Mouse (Mus musculus) stomach, postnatal 0 days (tissue): ENCODE results near the gene Ift122. TPM values are rescaled to one million over a fixed set of nuclear protein-coding genes. Genes with fewer than 3 reads are reported as not detected.

Experiments
- ATAC-seq: fragments of 200-750 bp; cut with Nextera tagmentation; 2 replicates; pipeline ENCODE4 v1.8.0; 2017; ENCODE audit not compliant: low FRiP score, low TSS enrichment
- DNase-seq: peaks from one replicate; pipeline ENCODE4 v3.0.0-alpha.2; 2016; ENCODE audit warnings: low spot score
- H3K27ac ChIP-seq: fragments of 300-500 bp; sonication (generic); replicated peaks from 2 replicates; pipeline ENCODE4 v1.5.1; 2014; ENCODE audit warnings: mild to moderate bottlenecking, control low read depth
- H3K27me3 ChIP-seq: fragments of 300-500 bp; sonication (generic); 2 replicates; pipeline ENCODE4 v1.6.1; 2014; ENCODE audit warnings: low read length; ENCODE audit not compliant: control insufficient read depth, insufficient read depth
- H3K36me3 ChIP-seq: fragments of 300-500 bp; sonication (generic); 2 replicates; pipeline ENCODE4 v1.6.1; 2014; ENCODE audit warnings: low read length, mixed read lengths; ENCODE audit not compliant: control insufficient read depth, insufficient read depth
- H3K4me1 ChIP-seq: fragments of 300-500 bp; sonication (generic); replicated peaks from 2 replicates; pipeline ENCODE4 v1.6.1; 2014; ENCODE audit warnings: antibody characterized with exemption; ENCODE audit not compliant: control insufficient read depth, insufficient read depth
- H3K4me2 ChIP-seq: fragments of 300-500 bp; sonication (generic); replicated peaks from 2 replicates; pipeline ENCODE4 v1.6.1; 2014; ENCODE audit warnings: low read depth, mild to moderate bottlenecking, control low read depth, moderate library complexity
- H3K4me3 ChIP-seq: fragments of 300-500 bp; sonication (generic); 2 replicates; pipeline ENCODE4 v1.5.1; 2014; ENCODE audit warnings: low read depth, low read length, control low read depth
- H3K9ac ChIP-seq: fragments of 300-500 bp; sonication (generic); 2 replicates; pipeline ENCODE4 v1.6.1; 2014; ENCODE audit warnings: mild to moderate bottlenecking, low read length, control low read depth, mixed read lengths
- H3K9me3 ChIP-seq: fragments of 300-500 bp; sonication (generic); 2 replicates; pipeline ENCODE4 v1.6.1; 2016; ENCODE audit warnings: low read length; ENCODE audit not compliant: control insufficient read depth
- CTCF ChIP-seq: IDR thresholded peaks from 2 replicates; pipeline ENCODE4 v1.5.1; 2016; ENCODE audit warnings: antibody characterized with exemption, low read depth, mild to moderate bottlenecking, moderate library complexity
- EP300 ChIP-seq: optimal IDR thresholded peaks from 2 replicates; pipeline ENCODE3; 2016; ENCODE audit warnings: antibody characterized with exemption
- WGBS: fragments of 180-500 bp; shearing (Covaris S2); extraction: QIAGEN DNeasy Blood & Tissue Kit; methylation state at CpG from one replicate; pipeline ENCODE4 v1.1.7; 2014; 5-methylcytosine and 5-hydroxymethylcytosine counted together
- polyA plus RNA-seq: library from polyadenylated mRNA; unstranded; fragments of >200 nt; fragmentation: Nextera tagmentation; extraction: Ambion mirVana; gene quantifications from 2 replicates; pipeline ENCODE4 v1.2.1, GENCODE M21; 2015

Ift122 gene
- polyA plus RNA-seq, 1 experiment from 2014 or later: 4.9 TPM

GRCm38 (mm10) chr6:115808488-115809231 is 44.6 kb upstream of the Ift122 start, which contains the start of gene Rpl32:
Gene Rpl32, minus strand, starts transcription at chr6:115808747.
- peak within 1 kb of the TSS; percentile 99 for H3K9ac ChIP-seq
- no peaks in the 10 kb centered on the region for H3K27me3 ChIP-seq
- H3K9me3 ChIP-seq: no peaks in the 10 kb centered on the region
- peaks cover 5% of the 10 kb centered on the region for H3K4me1 ChIP-seq
- peak within 1 kb of the TSS; percentile 73 for H3K4me2 ChIP-seq
- DNase-seq (peak; percentile 86), ATAC-seq (peak; percentile 81)
- H3K27ac ChIP-seq: peak within 1 kb of the TSS; percentile 99
- H3K36me3 ChIP-seq: peaks cover 18% of the 10 kb centered on the region
- WGBS: under 1% methylated on average over 47 of the region's 47 CpGs
- TF ChIP-seq CTCF (peak; percentile 73), EP300 (peak; percentile 99)
- H3K4me3 ChIP-seq: peak within 1 kb of the TSS; percentile 96

DNA sequence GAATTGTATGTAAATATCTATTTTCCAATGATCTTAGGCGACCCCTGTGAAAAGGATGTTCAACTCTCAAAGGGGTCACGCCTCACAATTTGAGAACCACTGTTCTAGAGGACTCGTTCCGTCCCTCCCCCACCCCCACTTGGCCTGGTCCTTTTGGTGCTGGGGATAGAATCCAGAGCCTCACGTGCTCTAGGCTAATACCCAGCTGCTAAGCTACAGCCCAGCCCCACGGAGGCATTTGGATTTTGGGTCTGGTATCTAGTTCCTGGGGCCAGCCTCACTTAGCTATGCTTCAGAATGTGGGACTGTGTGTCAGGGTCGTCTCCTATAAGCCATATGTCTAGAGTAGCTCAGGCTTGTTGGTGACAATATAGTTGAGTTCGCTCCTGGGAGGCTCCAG is 41.7 kb upstream of the Ift122 start:
- TF ChIP-seq CTCF (no peak), EP300 (no peak)
- 63% methylated on average over 8 of the region's 8 CpGs for WGBS
- Histone ChIP-seq H3K4me2 (no peak overlapping the region), H3K27me3 (no peaks in the 10 kb centered on the region), H3K4me3 (no peak overlapping the region), H3K4me1 (peaks cover 1% of the 10 kb centered on the region), H3K9ac (no peak overlapping the region), H3K27ac (no peak overlapping the region), H3K9me3 (no peaks in the 10 kb centered on the region), H3K36me3 (peaks cover 4% of the 10 kb centered on the region)
- DNase-seq (no peak), ATAC-seq (no peak)

DNA sequence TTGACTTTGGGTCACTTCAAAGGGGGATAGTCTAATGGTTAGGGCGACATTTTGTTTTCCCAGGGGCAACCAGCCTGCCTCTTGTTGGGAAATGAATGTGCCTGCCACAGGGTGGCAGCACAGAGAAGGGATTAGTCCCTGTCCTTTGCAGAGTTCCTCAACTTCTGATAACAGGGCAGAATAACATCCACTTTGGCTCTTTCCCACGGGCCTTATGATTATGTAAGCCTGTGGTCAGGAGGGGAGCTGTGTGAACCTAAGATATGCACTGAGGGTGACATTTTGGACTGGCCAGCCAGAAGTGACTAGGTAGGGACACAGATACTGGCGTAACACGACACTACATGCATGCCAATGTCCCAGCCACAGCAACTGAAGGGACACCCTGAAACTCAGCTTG is 39.2 kb upstream of the Ift122 start:
- DNase-seq (peak; percentile 59), ATAC-seq (no peak)
- WGBS: 41% methylated on average over 4 of the region's 4 CpGs
- no peak overlapping the region for H3K27ac ChIP-seq
- peak; percentile 80 for TF ChIP-seq CTCF
- no peak for TF ChIP-seq EP300
- no peak overlapping the region for H3K4me2 ChIP-seq
- no peak overlapping the region for H3K4me3 ChIP-seq
- no peak overlapping the region for H3K9ac ChIP-seq
- no peaks in the 10 kb centered on the region for H3K9me3 ChIP-seq
- H3K4me1 ChIP-seq: no peaks in the 10 kb centered on the region
- no peaks in the 10 kb centered on the region for H3K36me3 ChIP-seq
- H3K27me3 ChIP-seq: no peaks in the 10 kb centered on the region

DNA sequence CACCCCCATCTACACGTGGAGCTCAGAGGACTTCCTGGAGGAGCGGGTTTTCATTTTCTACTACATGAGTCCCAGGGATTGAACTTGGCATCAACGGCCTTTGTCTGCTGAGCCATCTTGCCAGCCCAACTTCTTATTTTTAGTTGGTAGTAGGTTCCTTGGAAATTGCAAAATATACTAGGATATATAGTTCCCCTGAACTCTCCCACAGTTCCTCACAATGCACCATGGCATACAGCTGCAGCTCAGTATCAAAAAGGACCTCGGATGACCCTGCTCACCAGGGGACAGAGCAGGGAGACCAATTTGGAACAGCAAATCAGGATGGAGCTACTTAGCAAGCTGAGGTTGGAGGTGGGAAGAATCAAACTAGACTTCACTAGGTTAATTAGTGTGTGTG is 38.2 kb upstream of the Ift122 start:
- TF ChIP-seq CTCF (no peak), EP300 (no peak)
- H3K27ac ChIP-seq: no peak overlapping the region
- no peak overlapping the region for H3K4me2 ChIP-seq
- no peak overlapping the region for H3K4me3 ChIP-seq
- H3K4me1 ChIP-seq: no peaks in the 10 kb centered on the region
- no peaks in the 10 kb centered on the region for H3K27me3 ChIP-seq
- no peak for DNase-seq
- 69% methylated on average over 4 of the region's 4 CpGs for WGBS
- no peak for ATAC-seq
- H3K9ac ChIP-seq: no peak overlapping the region
- no peaks in the 10 kb centered on the region for H3K9me3 ChIP-seq
- H3K36me3 ChIP-seq: no peaks in the 10 kb centered on the region

- 73% methylated on average over 2 of the region's 2 CpGs for WGBS
- H3K27me3 ChIP-seq: no peaks in the 10 kb centered on the region
Measured at GRCm38 (mm10) chr6:115818129-115818528, 35.1 kb upstream of the Ift122 start.

GRCm38 (mm10) chr6:115821216-115821993 is 31.9 kb upstream of the Ift122 start:
- WGBS: 69% methylated on average over 8 of the region's 8 CpGs
- H3K4me1 ChIP-seq: no peaks in the 10 kb centered on the region
- H3K4me3 ChIP-seq: no peak overlapping the region
- TF ChIP-seq CTCF (no peak), EP300 (no peak)
- H3K9me3 ChIP-seq: no peaks in the 10 kb centered on the region
- ATAC-seq: no peak
- H3K9ac ChIP-seq: no peak overlapping the region
- no peaks in the 10 kb centered on the region for H3K36me3 ChIP-seq
- DNase-seq: no peak
- no peak overlapping the region for H3K27ac ChIP-seq
- no peak overlapping the region for H3K4me2 ChIP-seq
- H3K27me3 ChIP-seq: no peaks in the 10 kb centered on the region

More at GRCm38 (mm10) chr6:115818129-115818528, 35.1 kb upstream of the Ift122 start:
- no peak overlapping the region for H3K4me3 ChIP-seq
- no peak overlapping the region for H3K9ac ChIP-seq
- no peak for TF ChIP-seq EP300
- TF ChIP-seq CTCF: no peak
- H3K9me3 ChIP-seq: no peaks in the 10 kb centered on the region
- H3K27ac ChIP-seq: no peak overlapping the region
- no peaks in the 10 kb centered on the region for H3K36me3 ChIP-seq
- no peak overlapping the region for H3K4me2 ChIP-seq
- ATAC-seq (no peak), DNase-seq (no peak)
- no peaks in the 10 kb centered on the region for H3K4me1 ChIP-seq
